Mouse (Mus musculus) lung, adult 2 months (tissue): ENCODE data around the gene Kif16b. TPM values are rescaled to one million over a fixed set of nuclear protein-coding genes. Genes with fewer than 3 reads are reported as not detected.

Source experiments
- DNase-seq: peaks from one replicate; pipeline ENCODE4 v3.0.0; 2022
- H3K4me1 ChIP-seq: fragments of 200-500 bp; 2 replicates; pipeline ENCODE4 v1.6.1; 2011; ENCODE audit warnings: low read length; ENCODE audit not compliant: control insufficient read depth, insufficient read depth
- H3K4me3 ChIP-seq: fragments of 200-500 bp; replicated peaks from 2 replicates; pipeline ENCODE3; 2011; ENCODE audit warnings: low read depth, mild to moderate bottlenecking, control low read depth, low read length; ENCODE audit errors: extremely low read depth
- CTCF ChIP-seq: fragments of 200-500 bp; IDR thresholded peaks from 2 replicates; pipeline ENCODE4 v1.5.1; 2011; ENCODE audit warnings: mild to moderate bottlenecking, low read length, control low read depth; ENCODE audit not compliant: insufficient read depth
- POLR2A ChIP-seq: fragments of 200-500 bp; IDR thresholded peaks from 2 replicates; pipeline ENCODE4 v1.6.1; 2011; ENCODE audit warnings: low read depth, mild to moderate bottlenecking, control low read depth, low read length, borderline replicate concordance; ENCODE audit errors: extremely low read depth
- WGBS: fragments of 180-500 bp; shearing (Covaris S2); methylation state at CpG from one replicate; pipeline ENCODE4 v1.1.7; 2018; 5-methylcytosine and 5-hydroxymethylcytosine counted together
- polyA plus RNA-seq: library from polyadenylated mRNA; depleted of rRNA; stranded (reverse); fragments of >200 nt; gene quantifications from 2 replicates; pipeline ENCODE4 v1.2.3, GENCODE M21; 2012

Gene Kif16b
- polyA plus RNA-seq, 1 experiment = 13.3 TPM

DNA sequence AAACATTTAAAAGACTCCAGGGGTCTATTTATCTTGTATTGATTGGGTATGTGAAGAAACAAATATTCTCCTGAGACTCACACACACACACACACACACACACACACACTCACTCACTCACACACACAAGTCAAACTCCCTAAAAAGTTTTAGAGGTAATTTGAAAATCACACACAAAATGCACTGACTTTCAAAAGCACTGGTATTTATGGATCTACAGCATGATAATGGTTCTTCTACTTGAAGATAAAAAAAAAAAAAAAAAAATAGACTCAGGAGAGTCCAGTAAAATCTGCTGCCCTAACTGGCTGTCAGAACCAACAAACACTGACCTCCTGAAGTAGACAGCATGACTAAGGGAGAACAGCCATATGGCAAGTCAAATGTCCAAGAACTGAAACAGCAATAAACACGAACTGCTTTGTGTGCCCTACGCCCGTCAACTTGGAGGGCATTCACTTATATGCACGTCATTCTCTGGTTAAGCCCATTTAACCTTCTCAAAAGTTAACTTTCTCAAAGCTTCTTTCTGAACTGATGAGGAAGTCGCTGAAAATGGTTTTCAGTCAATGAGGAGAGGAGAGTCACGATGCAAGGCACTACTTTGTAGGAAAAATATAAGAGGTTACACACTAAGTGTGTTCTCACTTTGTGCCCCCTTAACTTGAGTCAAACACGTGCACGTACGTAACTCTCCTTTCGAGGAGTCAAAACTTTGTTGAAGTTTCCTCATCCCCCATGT lies 1.0 kb downstream of the Kif16b start:
- WGBS = 18% methylated on average over 10 of the region's 10 CpGs
- DNase-seq = no peak
- Histone ChIP-seq H3K4me3 (peak overlapping the region; percentile 69), H3K4me1 (no peaks in the 10 kb centered on the region; the same call in 1 of the 2 replicates)
- TF ChIP-seq CTCF = no peak
- TF ChIP-seq POLR2A = no peak

DNA sequence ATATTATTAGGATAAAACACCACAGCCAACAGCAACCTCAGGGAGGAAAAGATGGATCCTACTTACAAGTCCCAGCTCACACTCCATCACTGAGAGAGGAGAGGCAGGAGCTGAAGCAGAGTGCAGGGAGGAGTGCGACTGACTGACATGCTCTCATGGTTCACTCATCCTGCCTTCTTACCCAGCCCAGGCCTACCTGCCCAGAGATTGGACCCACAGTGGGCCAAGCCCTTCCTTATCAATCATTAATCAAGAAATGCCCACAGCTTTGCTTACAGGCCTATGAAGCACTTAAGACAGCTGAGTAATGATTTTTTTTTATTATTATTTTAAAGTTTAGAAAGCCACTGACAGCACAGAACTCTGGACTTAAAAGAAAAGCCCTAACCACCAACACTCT lies 7.6 kb downstream of the Kif16b start:
- WGBS = 76% methylated on average over 1 of the region's 1 CpGs
- Histone ChIP-seq H3K4me3 (no peak overlapping the region), H3K4me1 (no peaks in the 10 kb centered on the region)
- TF ChIP-seq CTCF (no peak), POLR2A (no peak)
- no peak for DNase-seq

DNA sequence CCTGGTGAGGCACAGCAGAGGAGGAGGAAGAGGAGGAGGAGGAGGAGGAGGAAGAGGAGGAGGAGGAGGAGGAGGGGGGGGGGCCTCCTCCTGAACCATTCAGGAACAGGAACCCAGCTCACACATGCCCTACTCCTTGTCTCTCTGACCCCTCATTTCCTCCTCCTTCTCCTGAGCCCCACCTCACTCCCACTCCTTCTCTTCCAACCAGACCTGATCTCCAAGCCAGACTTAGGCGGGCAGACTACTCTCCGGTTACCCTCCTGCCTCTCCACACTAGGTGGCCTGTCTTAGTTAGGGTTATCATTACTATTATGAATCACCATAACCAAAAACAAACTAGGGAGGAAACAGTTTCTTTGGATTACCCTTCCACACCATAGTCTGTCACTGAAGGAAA lies 10.0 kb downstream of the Kif16b start:
- DNase-seq = no peak
- TF ChIP-seq CTCF (no peak), POLR2A (no peak)
- 78% methylated on average over 2 of the region's 2 CpGs for WGBS
- Histone ChIP-seq H3K4me3 (no peak overlapping the region), H3K4me1 (no peaks in the 10 kb centered on the region)

DNA sequence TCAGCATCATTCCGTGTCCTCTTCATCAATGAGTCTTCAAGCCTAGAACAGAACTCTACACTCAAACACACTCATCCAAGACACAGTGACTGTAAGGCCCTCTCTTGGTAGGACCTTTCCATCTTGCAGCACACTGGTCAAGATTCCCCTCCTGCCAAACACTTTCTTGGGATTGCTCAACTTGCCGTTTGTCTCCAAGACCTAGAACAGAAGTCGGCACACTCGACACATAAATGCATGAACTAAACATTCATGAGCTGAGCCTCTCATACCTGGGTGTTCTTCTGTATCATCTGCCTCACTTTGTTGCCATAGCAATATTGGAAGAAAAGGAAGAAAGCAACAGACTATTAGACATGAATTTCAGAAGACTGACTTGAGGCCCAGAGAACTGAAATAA lies 16.9 kb downstream of the Kif16b start:
- 88% methylated on average over 4 of the region's 4 CpGs for WGBS
- DNase-seq = no peak
- no peak overlapping the region for H3K4me3 ChIP-seq
- TF ChIP-seq CTCF (no peak), POLR2A (no peak)
- peaks cover 2% of the 10 kb centered on the region; the same call in 1 of the 2 replicates for H3K4me1 ChIP-seq

DNA sequence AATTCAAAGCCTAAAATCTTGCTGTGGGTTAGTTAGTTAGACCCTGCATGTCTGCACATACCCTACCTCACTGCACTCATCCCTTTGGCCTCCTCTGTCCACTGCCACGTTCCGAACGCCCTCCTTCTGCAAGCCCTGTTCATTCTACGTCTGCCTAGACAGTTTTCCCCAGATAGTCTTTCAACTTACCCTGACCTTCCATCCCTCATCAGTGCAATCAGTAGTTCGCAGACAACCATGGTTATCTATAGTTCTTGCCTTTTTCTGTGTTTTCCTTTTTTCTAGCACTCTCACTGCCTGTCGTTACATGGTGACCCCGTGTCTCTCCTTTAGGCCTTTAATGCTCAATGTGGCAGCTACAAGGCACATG lies 17.7 kb downstream of the Kif16b start:
- 87% methylated on average over 7 of the region's 7 CpGs for WGBS
- TF ChIP-seq CTCF (no peak), POLR2A (no peak)
- no peak overlapping the region for H3K4me3 ChIP-seq
- peaks cover 2% of the 10 kb centered on the region; the same call in 1 of the 2 replicates for H3K4me1 ChIP-seq
- DNase-seq = no peak

DNA sequence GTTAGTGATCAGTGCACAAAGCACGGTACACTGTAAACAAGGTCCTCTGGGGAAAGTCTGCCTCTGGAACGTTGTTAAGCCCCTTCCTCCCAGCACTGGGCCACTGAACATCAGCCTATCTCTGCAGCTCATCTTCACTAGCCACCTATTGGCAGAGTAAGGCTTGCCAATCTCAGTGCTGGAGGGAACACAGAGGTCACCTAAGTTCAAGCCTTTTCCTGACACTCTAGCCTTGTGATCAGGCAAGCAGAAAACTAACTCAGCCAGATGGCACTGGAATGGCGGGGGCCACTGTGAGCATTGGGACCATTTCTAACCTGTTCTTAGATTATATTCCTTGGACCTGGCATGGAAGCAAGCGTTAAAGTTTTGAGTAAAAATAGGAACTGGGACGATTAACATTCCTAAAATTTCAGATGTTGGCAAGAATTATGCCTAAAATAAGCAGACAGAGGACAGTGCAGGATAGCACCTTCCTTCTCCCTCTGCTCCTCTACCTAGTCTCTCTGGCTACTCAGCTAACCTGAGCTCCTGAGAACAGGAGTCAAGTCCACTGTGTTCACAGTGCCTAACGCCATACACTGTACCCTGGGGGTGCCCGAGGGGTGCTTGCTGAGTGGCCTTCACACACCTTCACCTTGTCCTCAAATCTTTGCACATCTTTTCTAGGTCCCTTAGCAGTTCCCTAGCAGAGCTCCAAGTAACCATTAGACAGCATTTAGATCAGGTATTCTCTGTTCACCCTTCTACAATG lies 18.3 kb downstream of the Kif16b start:
- DNase-seq = no peak
- Histone ChIP-seq H3K4me1 (peaks cover 2% of the 10 kb centered on the region; the same call in 1 of the 2 replicates), H3K4me3 (no peak overlapping the region)
- no peak for TF ChIP-seq CTCF
- TF ChIP-seq POLR2A = no peak
- 64% methylated on average over 7 of the region's 7 CpGs for WGBS

DNA sequence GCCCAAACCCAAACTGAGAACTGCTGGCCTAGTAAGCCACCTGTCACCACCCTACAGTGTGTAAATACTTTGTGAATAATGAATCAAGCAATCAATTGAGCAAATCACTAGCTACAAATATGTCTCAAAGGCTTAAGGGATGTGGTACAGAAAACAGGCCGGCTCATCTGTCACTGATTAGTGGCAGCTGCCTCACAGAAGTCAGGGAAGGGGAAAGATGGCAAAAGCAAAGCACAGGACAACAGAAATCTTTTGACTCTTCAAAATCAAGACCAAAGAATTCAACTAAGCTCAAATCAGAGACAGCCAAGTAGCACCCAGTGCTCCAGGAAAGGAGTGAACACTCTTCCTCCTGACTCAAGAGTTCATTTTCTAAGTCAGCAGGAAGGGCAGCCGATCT lies 18.9 kb downstream of the Kif16b start:
- DNase-seq = no peak
- no peak overlapping the region for H3K4me3 ChIP-seq
- TF ChIP-seq POLR2A (no peak), CTCF (no peak)
- peaks cover 2% of the 10 kb centered on the region; the same call in 1 of the 2 replicates for H3K4me1 ChIP-seq
- 53% methylated on average over 2 of the region's 2 CpGs for WGBS

DNA sequence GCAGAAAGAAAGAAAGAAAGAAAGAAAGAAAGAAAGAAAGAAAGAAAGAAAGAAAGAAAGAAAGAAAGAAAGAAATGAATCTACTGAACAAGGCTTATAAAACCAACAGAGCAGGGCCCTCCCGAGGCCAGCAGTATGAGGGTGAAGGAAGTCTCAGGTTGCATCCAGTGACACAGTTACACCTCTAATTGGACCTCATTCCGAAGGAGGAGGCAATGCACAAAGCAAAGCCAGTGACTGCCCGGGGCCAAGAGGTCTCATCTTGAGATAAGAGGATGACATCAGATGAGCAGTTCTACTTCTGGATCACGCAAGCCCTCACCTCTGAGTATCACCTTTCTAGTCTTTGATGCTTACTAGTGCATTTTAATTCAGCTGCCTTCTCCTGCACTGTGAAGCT lies 20.2 kb downstream of the Kif16b start:
- WGBS = 66% methylated on average over 4 of the region's 4 CpGs
- no peak overlapping the region for H3K4me3 ChIP-seq
- no peak for DNase-seq
- peaks cover 2% of the 10 kb centered on the region; the same call in 1 of the 2 replicates for H3K4me1 ChIP-seq
- no peak for TF ChIP-seq CTCF
- no peak for TF ChIP-seq POLR2A

DNA sequence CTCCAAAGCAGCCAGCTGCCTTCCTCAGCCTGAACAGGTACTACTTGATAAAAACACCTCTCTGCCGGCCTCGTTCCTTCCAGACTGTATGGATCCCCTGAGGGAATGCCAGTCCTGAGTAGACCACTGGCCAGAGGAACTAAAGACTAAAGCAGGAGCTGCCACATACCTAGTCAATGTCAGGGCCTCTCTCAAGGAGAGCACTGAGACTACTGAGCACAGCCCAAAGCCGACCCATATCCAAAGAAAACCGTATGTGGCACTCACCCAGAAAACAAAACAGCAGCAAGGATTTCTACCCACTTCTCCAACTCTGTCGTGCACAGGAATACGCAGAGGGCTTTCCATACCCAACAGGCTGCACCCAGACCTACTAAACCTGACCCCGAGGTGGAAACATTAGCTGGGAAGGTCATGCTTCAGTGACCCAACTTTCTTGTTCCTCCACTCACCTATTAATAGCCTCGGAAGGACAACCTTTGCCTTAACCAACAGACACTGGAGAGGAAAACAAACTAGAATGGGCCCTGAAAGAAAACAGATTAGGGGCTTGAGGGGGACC lies 22.0 kb downstream of the Kif16b start:
- no peak overlapping the region for H3K4me3 ChIP-seq
- no peak for DNase-seq
- 80% methylated on average over 8 of the region's 8 CpGs for WGBS
- H3K4me1 ChIP-seq = peaks cover 2% of the 10 kb centered on the region; the same call in 1 of the 2 replicates
- no peak for TF ChIP-seq POLR2A
- TF ChIP-seq CTCF = no peak
